Mouse (Mus musculus) right cerebral cortex, postnatal 25 days (tissue): ENCODE measurements at regions not wholly inside any gene's neighbourhood (a gene's known extent, or its start where the extent isn't known, plus 50 kb on each side); places are given as distances from the start of the nearest gene placed in this dataset.

ENCODE experiments used
- DNase-seq: peaks from one replicate; pipeline ENCODE4 v3.0.0; 2022

GRCm38 (mm10) chr13:107873244-107873667 lies 171.0 kb upstream of the Smim15 start:
- no peak for DNase-seq

GRCm38 (mm10) chr13:107872574-107872973 lies 171.7 kb upstream of the Smim15 start:
- no peak for DNase-seq

GRCm38 (mm10) chr13:107872137-107872536 lies 172.1 kb upstream of the Smim15 start:
- DNase-seq, result no peak

GRCm38 (mm10) chr13:107868906-107869305 lies 175.3 kb upstream of the Smim15 start:
- no peak for DNase-seq

- DNase-seq, result no peak
Observed at GRCm38 (mm10) chr13:107866825-107867224, 177.4 kb upstream of the Smim15 start.

- no peak for DNase-seq
Observed at GRCm38 (mm10) chr13:107862793-107863654, 181.2 kb upstream of the Smim15 start.

GRCm38 (mm10) chr13:107861384-107862134 lies 182.7 kb upstream of the Smim15 start:
- no peak for DNase-seq

GRCm38 (mm10) chr13:107857043-107857755 lies 187.0 kb upstream of the Smim15 start:
- no peak for DNase-seq

GRCm38 (mm10) chr13:107850907-107851560 lies 193.2 kb upstream of the Smim15 start:
- no peak for DNase-seq

- DNase-seq, result no peak
Observed at GRCm38 (mm10) chr13:107848871-107849270, 195.4 kb upstream of the Smim15 start.

- no peak for DNase-seq
Observed at GRCm38 (mm10) chr13:107847179-107848012, 196.8 kb upstream of the Smim15 start.

- DNase-seq, result no peak
Observed at GRCm38 (mm10) chr13:107846621-107847178, 197.5 kb upstream of the Smim15 start.

GRCm38 (mm10) chr13:107845838-107846237 lies 198.4 kb upstream of the Smim15 start:
- no peak for DNase-seq

- DNase-seq, result no peak
Observed at GRCm38 (mm10) chr13:107844085-107844484, 200.2 kb upstream of the Smim15 start.

GRCm38 (mm10) chr13:107838126-107838715 lies 206.0 kb upstream of the Smim15 start:
- DNase-seq, result no peak

- no peak for DNase-seq
Observed at GRCm38 (mm10) chr13:107837206-107837952, 206.9 kb upstream of the Smim15 start.

GRCm38 (mm10) chr13:107835756-107836385 lies 208.4 kb upstream of the Smim15 start:
- no peak for DNase-seq

- no peak for DNase-seq
Observed at GRCm38 (mm10) chr13:107831997-107832396, 212.2 kb upstream of the Smim15 start.

GRCm38 (mm10) chr13:107831221-107831681 lies 213.0 kb upstream of the Smim15 start:
- DNase-seq, result peak; percentile 87

- no peak for DNase-seq
Observed at GRCm38 (mm10) chr13:107830281-107830680, 214.0 kb upstream of the Smim15 start.
